10 mouse cellular contexts compared by ENCODE assay signal in the genomic region with DNA sequence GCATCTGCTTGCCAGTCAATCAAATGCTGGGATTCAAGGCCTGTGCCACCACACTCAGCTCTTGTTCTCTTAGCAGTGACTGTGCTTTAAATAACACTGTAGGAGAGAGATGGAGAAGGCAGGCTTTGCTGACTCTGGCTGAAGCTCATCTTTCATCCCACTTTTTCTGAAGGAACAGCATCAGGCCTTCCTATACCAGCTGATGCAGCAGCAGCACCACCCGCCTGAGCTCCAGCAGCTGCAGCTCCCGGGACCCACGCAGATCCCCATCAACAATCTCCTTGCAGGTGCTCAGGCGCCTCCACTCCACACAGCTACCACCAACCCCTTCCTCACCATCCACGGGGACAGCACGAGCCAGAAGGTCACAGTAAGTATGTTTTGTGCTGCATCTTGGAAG.
A peak's percentile ranks its signal among the peaks of the same experiment; 100 is the strongest.
DNase-seq lines count a peak whose midpoint lies in the region; ATAC-seq lines count a peak whose summit lies in the region.
"Had no signal": no experiment of that assay in that cellular context is flagged by ENCODE, and none has a peak within 500 bp of the region (broad histone marks: within the 10 kb centered on the region; RNA-seq: fewer than 3 reads in every experiment).

No protein-coding gene starts in this region.

- intact Hi-C loops in left cerebral cortex, postnatal 4 days (cut with DNase I), result no loop called here

- ATAC-seq in frontal cortex, adult (ENCODE audit: low TSS enrichment), result peak; percentile 89

- DNase-seq in frontal cortex, postnatal 10 days (ENCODE audit: low spot score in 2 of 2), result no peak
- peak; percentile 55 to 81 for DNase-seq in left cerebral cortex, adult 18-20 months (ENCODE audit: low spot score in 2 of 2)
- no peak for DNase-seq in left cerebral cortex, postnatal 4 days
- peak; percentile 69 to 70 for DNase-seq in left cerebral cortex, adult 9 months (ENCODE audit: low spot score in 2 of 2)
- DNase-seq in telencephalon, adult 2 months (ENCODE audit: low read depth, low spot score), result peak; percentile 84
- no peak for DNase-seq in thymus, postnatal 14 days
- DNase-seq: adrenal gland, postnatal 36 days; heart, adult 18-20 months; kidney, adult 8-10 months had no signal

Comparison
In these comparisons a context has a peak if more than half of its experiments do, and no peak if none do; other contexts are left out.
1. DNase-seq: peak in left cerebral cortex, adult 18-20 months (2 of 2), left cerebral cortex, adult 9 months (2 of 2) and telencephalon, adult 2 months (single experiment); none in frontal cortex, postnatal 10 days (0 of 2), left cerebral cortex, postnatal 4 days (single experiment) and thymus, postnatal 14 days (single experiment).